Mouse (Mus musculus) adipocyte (in vitro differentiated cells): Measurements from ENCODE around the gene Nt5c3.
"Not testable (repeated sequence)": the region's sequence is repeated elsewhere in the genome, so short reads cannot be mapped to it uniquely, and the experiment has no call there.

ENCODE experiments used
- DNase-seq: peaks from one replicate; pipeline ENCODE4 v3.0.0-alpha.2; 2016; ENCODE audit warnings: low spot score

Gene Nt5c3

GRCm38 (mm10) chr6:56904330-56904729 is 19.4 kb downstream of the Nt5c3 start:
- DNase-seq = no peak

DNA sequence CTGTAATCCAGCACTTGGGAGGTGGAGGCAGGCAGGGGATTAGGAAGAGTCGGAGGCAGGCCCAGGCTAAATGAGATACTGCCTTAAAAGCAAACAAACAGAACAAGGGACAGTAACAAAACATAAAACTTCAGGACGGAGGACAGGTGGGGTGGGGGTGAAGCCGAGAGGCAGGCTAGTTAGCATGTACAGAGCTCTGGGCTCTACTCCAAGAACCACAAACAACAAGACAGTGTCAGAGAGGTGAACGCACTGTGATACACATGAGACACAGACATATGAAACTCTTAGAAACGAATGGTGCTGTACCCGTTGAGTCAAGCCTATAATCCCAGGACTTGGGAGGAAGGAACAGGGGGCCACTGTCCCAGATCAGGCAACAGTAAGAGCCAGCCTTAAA is 19.9 kb downstream of the Nt5c3 start:
- DNase-seq = peak; percentile 29

DNA sequence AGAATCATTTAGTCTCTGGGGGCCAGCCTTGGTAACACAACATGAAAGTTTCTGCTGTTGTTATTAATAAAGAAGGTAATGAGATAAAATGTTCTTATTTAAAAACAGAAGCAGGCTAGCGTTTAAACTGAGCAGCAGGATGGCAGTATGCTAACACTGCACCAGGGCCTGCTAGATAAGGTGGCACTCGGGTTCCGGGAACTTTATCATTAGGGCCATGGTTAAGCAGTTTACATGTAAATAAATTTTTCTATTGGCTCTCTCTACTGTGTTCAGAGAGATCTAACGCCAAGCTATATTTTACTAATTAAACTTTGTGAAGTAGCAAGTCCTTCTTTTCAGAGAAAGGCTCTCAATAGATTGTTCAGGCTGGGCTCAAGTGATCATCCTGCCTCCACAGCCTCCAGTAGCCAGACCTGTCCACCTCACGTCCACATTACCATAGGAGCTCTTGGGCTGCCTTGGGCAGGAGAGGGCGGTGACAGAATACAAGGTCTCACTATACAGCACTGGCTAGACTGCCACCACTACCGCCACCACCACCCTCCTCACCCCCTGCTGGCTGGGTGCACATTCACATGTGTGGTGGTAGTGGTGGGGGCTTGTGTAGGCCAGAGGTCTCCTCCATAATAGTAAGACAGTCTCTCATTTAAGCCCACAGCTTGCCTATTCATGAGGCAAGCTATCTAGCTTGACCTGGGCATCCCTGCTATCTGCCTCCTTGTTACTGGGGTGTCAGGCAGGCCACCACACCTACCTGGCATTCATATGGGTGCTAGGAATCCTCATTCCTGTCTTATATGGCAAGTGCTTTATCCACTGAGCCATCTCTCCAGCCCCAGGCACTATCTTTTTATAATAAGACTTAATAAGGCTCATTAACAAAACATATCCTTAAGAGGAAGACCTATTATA is 20.9 kb downstream of the Nt5c3 start:
- no peak for DNase-seq

- no peak for DNase-seq
Observed at GRCm38 (mm10) chr6:56901824-56902386, 21.8 kb downstream of the Nt5c3 start.

DNA sequence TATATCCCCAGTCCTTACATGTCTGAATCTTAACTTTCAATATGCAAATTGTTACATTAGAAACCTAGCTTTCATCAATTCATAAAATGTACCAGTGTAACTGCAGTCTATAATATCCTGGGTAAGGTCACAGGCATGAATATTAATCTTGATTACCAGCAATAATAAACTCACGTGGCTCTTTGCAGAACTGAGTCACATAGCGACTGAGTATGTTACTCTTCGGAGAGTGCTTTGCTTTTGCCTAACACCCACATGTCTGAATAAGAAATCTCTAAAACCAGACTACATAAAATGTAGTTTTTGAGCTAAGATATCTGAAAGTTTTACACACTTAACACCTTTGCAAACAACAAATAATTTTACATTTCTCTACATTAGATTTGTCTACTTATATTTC is 22.4 kb downstream of the Nt5c3 start:
- DNase-seq = no peak

- no peak for DNase-seq
Observed at GRCm38 (mm10) chr6:56899601-56900000, 24.1 kb downstream of the Nt5c3 start.

- no peak for DNase-seq
Observed at GRCm38 (mm10) chr6:56890762-56891161, 33.0 kb downstream of the Nt5c3 start.

GRCm38 (mm10) chr6:56888561-56888960 is 35.2 kb downstream of the Nt5c3 start:
- DNase-seq = no peak

GRCm38 (mm10) chr6:56879352-56879955 is 44.3 kb downstream of the Nt5c3 start:
- no peak for DNase-seq

- no peak for DNase-seq
Observed at GRCm38 (mm10) chr6:56877985-56878384, 45.7 kb downstream of the Nt5c3 start.

GRCm38 (mm10) chr6:56876870-56877269 is 46.9 kb downstream of the Nt5c3 start:
- DNase-seq = no peak

GRCm38 (mm10) chr6:56870027-56870426 is 53.7 kb downstream of the Nt5c3 start:
- DNase-seq = no peak

- no peak for DNase-seq
Observed at GRCm38 (mm10) chr6:56868565-56868964, 55.2 kb downstream of the Nt5c3 start.

DNA sequence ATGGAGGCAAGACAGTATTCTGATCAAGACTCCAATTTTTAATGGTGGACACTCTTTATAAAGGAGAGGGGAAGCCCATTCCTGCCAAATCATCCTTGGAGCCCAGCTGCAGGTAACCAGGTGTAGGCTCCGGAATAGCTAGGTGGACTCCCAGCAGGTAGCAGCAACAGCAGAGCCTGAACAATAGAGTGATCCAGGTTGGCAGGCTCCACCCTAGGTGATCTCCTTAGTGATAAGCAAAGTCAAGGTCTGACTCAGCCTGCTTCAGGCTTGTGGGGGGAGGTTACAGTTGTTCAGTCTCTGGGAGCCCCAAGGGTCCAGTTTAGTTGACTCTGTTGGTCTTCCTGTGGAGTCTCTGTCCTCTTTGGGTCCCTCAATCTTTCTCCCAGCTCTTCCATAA is 56.8 kb downstream of the Nt5c3 start:
- DNase-seq = not testable (repeated sequence)

DNA sequence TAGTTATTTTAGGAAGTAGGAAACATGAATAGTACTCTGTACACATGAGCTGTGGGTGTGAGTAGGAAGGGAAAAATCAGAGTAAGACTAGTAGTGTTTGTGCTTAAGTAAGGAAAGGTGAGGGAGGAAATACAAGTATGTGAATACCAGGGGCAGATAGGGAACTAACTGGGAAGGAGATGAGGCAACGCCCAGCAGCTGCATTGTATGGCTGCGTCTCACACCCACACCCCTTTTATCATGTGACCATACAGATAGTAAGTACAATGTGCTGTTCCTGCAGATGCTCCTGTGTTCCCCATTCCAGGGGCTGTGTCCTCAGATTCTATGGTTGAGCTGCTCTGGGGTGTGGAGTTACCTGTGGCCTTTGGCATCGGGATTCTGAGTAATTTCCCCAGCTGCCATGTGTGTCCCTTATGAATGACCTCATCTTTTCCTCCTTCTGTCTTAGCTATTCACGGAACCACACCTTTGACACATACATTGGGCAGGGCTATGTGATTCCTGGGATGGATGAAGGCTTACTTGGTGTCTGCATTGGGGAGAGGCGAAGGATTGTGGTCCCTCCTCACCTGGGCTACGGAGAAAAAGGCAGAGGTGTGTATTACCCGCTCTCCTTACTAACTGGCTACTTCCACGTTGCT is 63.4 kb downstream of the Nt5c3 start:
- DNase-seq = no peak

- DNase-seq = no peak
Observed at GRCm38 (mm10) chr6:56856748-56857147, 67.0 kb downstream of the Nt5c3 start.

- DNase-seq = no peak
Observed at GRCm38 (mm10) chr6:56854803-56855202, 68.9 kb downstream of the Nt5c3 start.

DNA sequence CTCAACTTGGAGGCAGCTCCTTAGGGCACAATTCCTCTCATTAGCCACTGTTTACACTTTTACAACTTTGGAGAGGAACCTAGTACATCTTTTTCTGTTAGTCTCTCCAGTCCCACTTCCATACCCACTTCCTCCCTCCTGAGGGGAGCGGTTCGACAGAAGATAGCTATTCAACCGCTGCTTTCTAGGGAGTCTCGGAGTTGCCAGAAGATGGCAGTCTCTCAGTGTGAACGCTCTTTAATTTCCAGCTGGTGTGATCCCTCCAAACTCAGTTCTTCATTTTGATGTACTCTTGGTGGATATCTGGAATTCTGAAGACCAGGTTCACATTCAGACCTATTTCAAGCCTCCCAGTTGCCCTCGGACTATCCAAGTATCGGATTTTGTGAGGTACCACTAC is 73.4 kb downstream of the Nt5c3 start:
- DNase-seq = no peak

DNA sequence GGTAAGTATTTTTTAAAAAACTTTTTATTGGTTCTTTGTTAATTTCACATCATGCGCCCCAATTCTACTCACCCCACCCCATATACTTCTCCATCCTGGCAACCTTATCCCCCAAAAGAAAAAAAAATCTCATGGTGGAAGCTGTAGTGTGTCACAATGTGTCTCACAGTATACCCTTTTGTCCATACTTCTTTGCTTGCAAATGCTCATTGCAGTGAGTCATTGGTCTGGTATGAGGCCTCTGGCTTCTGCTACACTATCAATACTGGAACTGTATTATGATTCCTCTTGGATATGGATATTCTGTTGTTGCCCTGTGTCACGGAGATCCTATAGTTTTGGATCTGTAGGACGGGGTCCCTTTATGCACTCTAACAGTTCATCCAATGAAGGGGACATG is 74.8 kb downstream of the Nt5c3 start:
- DNase-seq = no peak

- no peak for DNase-seq
Observed at GRCm38 (mm10) chr6:56844365-56844764, 79.4 kb downstream of the Nt5c3 start.

DNA sequence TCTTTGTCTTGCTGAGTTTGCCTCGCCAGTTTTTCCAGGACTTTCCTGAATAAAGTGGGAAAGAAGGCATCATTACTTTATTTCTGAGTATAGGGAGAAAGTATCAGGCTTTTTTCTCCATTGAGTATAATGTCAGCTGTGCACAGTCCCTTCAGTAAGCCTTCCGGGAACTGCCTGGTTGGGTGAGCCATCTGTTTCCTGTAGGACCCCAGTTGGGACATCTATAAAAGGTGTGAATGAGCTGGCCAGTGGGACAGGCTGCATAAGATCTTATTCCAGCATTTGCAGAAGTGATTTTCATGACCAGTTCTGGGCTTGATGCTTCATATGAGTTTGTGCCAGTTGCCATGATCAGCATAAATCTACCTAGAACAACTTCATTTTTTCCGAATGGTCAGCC is 80.5 kb downstream of the Nt5c3 start:
- DNase-seq = no peak

GRCm38 (mm10) chr6:56837621-56838020 is 86.1 kb downstream of the Nt5c3 start:
- no peak for DNase-seq

DNA sequence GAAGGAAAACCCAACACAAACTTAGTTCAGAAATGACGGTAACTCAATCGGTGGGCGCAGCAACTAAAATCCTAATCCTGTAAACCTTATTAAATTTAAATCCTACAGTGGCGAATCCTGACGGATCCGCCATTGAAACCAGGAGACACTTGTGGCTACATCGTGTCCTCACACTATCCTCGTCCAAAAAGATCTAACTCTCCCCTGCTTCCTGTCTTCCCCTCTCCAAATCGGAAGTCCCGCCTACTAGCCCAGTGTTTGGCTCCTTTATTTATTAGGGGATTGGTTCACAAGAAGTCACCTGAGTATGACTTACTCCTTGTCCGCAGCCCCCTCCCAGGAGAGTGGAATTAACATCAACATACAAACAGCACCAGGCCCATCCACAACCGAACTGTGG is 86.6 kb downstream of the Nt5c3 start:
- no peak for DNase-seq
